Mouse (Mus musculus) activated CD4-positive, CD25-positive, alpha-beta regulatory T cell, adult 4 months (primary cell): ENCODE measurements around the gene Aqp7. TPM values are rescaled to one million over a fixed set of nuclear protein-coding genes. Genes with fewer than 3 reads are reported as not detected.
"Not testable (repeated sequence)": the region's sequence is repeated elsewhere in the genome, so short reads cannot be mapped to it uniquely, and the experiment has no call there.

ENCODE experiments used
- ATAC-seq: one replicate; pipeline ENCODE4 v1.8.0; 2017
- polyA plus RNA-seq, 2 experiments: library from polyadenylated mRNA; unstranded; fragments of 100-300 nt; shearing (Covaris generic); gene quantifications; one replicate each; pipeline ENCODE4 v1.2.1; 2017

Aqp7 gene
- polyA plus RNA-seq, result under 1 TPM in 1 of 2 experiments, not detected in 1; 0.32 TPM

DNA sequence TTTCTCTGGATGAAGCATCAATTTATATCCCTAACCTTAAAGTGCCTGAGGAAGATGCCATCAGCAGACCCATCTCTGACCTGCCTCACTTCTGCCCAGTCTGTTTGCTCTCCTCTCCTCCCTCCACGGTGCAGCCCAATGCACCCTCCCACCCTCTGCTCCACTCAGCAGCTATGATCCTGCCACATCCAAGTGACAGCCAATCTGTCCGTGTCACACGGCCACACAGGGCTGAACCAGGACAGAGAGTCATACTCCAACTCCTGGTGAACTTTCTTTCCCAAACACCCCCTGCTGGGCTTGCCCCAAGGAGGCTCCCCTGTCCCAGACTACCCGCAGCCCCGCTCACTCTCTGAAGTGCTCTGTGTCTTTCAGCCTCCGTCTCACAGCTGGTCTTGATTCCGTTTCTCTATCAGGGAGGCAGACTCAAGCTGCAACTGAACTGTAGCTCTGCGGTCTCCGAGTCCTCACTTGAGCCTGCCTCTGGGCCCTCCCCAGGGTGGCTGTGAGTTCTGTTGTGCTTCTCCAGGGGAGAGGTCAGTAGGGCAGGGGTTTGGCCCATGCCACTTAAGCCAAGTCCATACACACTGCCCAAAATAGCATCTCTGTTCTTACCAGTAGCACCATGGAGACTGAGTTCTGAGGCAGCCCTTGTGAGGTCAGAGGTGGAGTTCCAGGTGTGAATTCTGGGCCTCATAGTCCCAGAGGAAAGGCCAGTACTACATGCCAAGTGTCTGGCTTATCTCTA is at the start of gene Aqp7:
Gene Aqp7 (minus strand): TSS at position 616 of the 748 bp plus-strand sequence.
- ATAC-seq, result no peak

DNA sequence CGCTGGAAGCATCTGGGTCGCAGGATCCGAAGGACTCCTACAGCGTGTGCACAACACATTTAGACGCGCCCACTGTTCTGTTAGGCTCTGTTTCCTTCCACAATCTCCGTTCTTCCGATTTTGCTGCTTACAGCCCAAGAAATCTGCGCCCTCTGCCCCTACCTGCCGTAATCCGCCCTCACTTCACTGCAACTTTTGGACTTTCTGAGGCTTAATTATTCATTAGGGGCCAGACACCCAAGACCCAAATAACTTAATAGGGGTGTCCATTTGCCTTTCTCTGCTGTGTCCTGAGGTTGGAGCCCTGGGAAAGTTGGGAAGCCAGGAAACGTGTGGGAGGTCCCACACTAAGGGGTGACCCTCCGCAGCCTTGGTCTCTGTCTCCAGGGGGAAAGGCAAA is 49.4 kb upstream of the Aqp7 start:
- ATAC-seq, result no peak

DNA sequence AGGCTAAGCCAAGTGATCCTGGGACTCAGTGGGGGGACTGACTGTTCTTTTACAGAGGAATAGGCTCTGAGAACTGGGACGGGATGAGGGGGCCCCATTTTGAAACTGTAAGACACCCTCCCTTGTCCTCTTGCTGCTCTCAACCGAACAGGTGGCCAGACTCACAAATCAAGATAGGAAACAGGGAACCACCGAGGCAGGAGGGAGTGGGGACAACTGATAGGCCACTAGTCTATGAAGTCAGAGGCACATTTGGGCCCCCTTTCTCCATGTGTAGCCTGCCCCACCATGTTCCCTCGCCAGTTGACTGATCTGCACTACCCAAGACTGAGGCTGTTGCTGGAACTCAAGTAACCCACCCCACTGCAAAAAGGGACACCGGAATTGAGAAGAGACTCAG is 48.9 kb upstream of the Aqp7 start:
- ATAC-seq, result no peak

GRCm38 (mm10) chr4:41096169-41096568 is 48.2 kb upstream of the Aqp7 start:
- ATAC-seq, result no peak

- no peak for ATAC-seq
Measured at GRCm38 (mm10) chr4:41094361-41094760, 46.4 kb upstream of the Aqp7 start.

- ATAC-seq, result no peak
Measured at GRCm38 (mm10) chr4:41092958-41093357, 45.0 kb upstream of the Aqp7 start.

GRCm38 (mm10) chr4:41091391-41091790 is 43.5 kb upstream of the Aqp7 start:
- no peak for ATAC-seq

GRCm38 (mm10) chr4:41089705-41090104 is 41.8 kb upstream of the Aqp7 start:
- no peak for ATAC-seq

- ATAC-seq, result no peak
Measured at GRCm38 (mm10) chr4:41089189-41089588, 41.2 kb upstream of the Aqp7 start.

GRCm38 (mm10) chr4:41087459-41088298 is 39.7 kb upstream of the Aqp7 start:
- ATAC-seq, result no peak

GRCm38 (mm10) chr4:41086947-41087346 is 39.0 kb upstream of the Aqp7 start:
- ATAC-seq, result no peak

DNA sequence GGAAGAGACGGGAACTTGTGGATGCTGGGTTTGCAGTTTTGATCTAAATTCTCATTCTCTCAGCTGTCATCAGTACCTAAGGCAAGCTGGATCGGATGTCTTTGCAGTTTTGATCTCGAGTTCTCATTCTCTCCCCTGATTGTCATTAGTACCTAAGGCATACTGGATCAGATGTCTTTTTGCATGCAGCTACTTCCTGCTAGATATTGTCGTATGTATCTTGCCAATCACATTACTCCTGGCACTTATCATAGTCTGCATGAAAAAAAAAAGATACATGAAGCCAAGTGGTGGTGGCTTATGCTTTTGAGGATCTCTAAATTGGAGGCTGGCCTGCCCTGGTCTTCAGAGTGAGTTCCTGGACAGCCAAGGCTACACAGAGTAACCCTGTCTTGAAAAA is 36.9 kb upstream of the Aqp7 start:
- ATAC-seq, result no peak

DNA sequence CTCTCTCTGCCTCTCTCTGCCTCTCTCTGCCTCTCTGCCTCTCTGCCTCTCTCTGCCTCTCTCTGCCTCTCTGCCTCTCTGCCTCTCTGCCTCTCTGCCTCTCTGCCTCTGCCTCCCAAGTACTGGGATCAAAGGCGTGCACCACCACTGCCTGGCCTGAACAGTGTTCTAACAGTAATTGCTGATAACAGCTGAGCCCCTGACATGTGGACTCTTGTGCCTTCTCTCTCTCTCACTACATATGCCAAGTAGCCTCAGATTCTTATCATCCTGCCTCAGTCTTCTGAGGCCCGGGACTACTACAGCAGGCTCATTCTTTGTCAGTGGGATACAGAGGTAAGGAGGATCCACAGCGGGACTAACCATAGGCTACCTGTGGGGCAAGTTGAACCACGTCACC is 34.9 kb upstream of the Aqp7 start:
- ATAC-seq, result not testable (repeated sequence)

GRCm38 (mm10) chr4:41081733-41082132 is 33.8 kb upstream of the Aqp7 start:
- ATAC-seq, result no peak

GRCm38 (mm10) chr4:41078726-41079125 is 30.8 kb upstream of the Aqp7 start:
- no peak for ATAC-seq

DNA sequence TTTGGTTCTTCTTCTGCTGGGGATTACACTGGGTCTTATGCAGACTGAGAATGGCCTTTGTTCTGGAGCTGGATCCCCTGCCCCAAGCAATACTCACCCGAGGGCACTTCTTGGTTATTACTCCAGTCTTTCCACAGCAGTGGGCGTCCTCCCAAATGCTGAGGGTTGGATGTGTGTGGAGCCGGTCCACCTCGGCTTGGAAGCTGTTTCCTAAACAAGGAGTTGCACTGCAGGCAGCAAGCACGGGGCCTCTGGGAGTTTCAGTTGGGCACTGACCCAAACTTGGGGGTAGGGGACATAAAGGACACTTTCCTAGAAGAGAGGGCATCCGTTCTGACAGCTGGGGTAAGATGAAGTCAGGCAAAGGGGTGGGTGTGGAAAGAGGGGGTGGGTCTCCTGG is 26.5 kb upstream of the Aqp7 start:
- no peak for ATAC-seq

- no peak for ATAC-seq
Measured at GRCm38 (mm10) chr4:41073008-41073817, 25.3 kb upstream of the Aqp7 start.

GRCm38 (mm10) chr4:41071500-41072429 is 23.8 kb upstream of the Aqp7 start:
- ATAC-seq, result no peak

- no peak for ATAC-seq
Measured at GRCm38 (mm10) chr4:41065196-41065595, 17.3 kb upstream of the Aqp7 start.

GRCm38 (mm10) chr4:41063894-41064673 is 16.1 kb upstream of the Aqp7 start:
- ATAC-seq, result no peak

- ATAC-seq, result no peak
Measured at GRCm38 (mm10) chr4:41063351-41063750, 15.4 kb upstream of the Aqp7 start.
